Mouse (Mus musculus) kidney, adult 18-20 months (tissue): ENCODE data around the gene Ppp2r5d.
A peak's percentile ranks its signal among the peaks of the same experiment; 100 is the strongest.

Experiments
- DNase-seq: peaks from one replicate; pipeline ENCODE4 v3.0.0; 2021

Gene Ppp2r5d

GRCm38 (mm10) chr17:46704887-46705835, at the start of gene Ppp2r5d:
Ppp2r5d (minus strand) TSS chr17:46705111.
- peak; percentile 97 for DNase-seq

- DNase-seq = peak; percentile 95
These were observed 47.1 kb upstream of the Ppp2r5d start, which contains the start of gene Cnpy3 for GRCm38 (mm10) chr17:46751794-46752556. Cnpy3 (minus strand) TSS chr17:46752214.

GRCm38 (mm10) chr17:46751056-46751793, 46.3 kb upstream of the Ppp2r5d start:
- no peak for DNase-seq

GRCm38 (mm10) chr17:46750580-46750979, 45.7 kb upstream of the Ppp2r5d start:
- no peak for DNase-seq

GRCm38 (mm10) chr17:46749282-46749681, 44.4 kb upstream of the Ppp2r5d start:
- no peak for DNase-seq

- DNase-seq = no peak
These were observed 42.9 kb upstream of the Ppp2r5d start for GRCm38 (mm10) chr17:46747806-46748205.

- no peak for DNase-seq
These were observed 42.3 kb upstream of the Ppp2r5d start for GRCm38 (mm10) chr17:46747234-46747633.

GRCm38 (mm10) chr17:46745506-46745905, 40.6 kb upstream of the Ppp2r5d start:
- no peak for DNase-seq

- no peak for DNase-seq
These were observed 38.1 kb upstream of the Ppp2r5d start for GRCm38 (mm10) chr17:46742986-46743385.

- no peak for DNase-seq
These were observed 36.4 kb upstream of the Ppp2r5d start for GRCm38 (mm10) chr17:46741305-46741704.

- DNase-seq = no peak
These were observed 31.2 kb upstream of the Ppp2r5d start for GRCm38 (mm10) chr17:46736160-46736559.

GRCm38 (mm10) chr17:46735287-46735686, 30.4 kb upstream of the Ppp2r5d start:
- DNase-seq = no peak

GRCm38 (mm10) chr17:46734055-46734454, 29.1 kb upstream of the Ppp2r5d start:
- no peak for DNase-seq

GRCm38 (mm10) chr17:46728904-46729318, 24.0 kb upstream of the Ppp2r5d start, which contains the start of gene Gnmt:
Gnmt (minus strand) TSS chr17:46729168.
- peak; percentile 90 for DNase-seq

GRCm38 (mm10) chr17:46728496-46728895, 23.6 kb upstream of the Ppp2r5d start:
- DNase-seq = no peak

GRCm38 (mm10) chr17:46728021-46728420, 23.1 kb upstream of the Ppp2r5d start:
- DNase-seq = peak; percentile 60

GRCm38 (mm10) chr17:46727271-46727670, 22.4 kb upstream of the Ppp2r5d start:
- DNase-seq = no peak

GRCm38 (mm10) chr17:46725731-46726645, 21.1 kb upstream of the Ppp2r5d start:
- no peak for DNase-seq

- DNase-seq = no peak
These were observed 20.4 kb upstream of the Ppp2r5d start for GRCm38 (mm10) chr17:46725273-46725672.

- no peak for DNase-seq
These were observed 19.7 kb upstream of the Ppp2r5d start for GRCm38 (mm10) chr17:46724477-46725084.

GRCm38 (mm10) chr17:46721077-46721476, 16.2 kb upstream of the Ppp2r5d start:
- no peak for DNase-seq
